Mouse (Mus musculus): ENCODE measurements around the gene Pcsk5.
A peak's percentile ranks its signal among the peaks of the same experiment; 100 is the strongest.

The Pcsk5 gene

GRCm38 (mm10) chr19:17399965-17400364 lies 437.5 kb downstream of the Pcsk5 start:
- DNase-seq (ENCODE audit: low spot score in 2 of 2), result no peak

GRCm38 (mm10) chr19:17397922-17398321 lies 439.5 kb downstream of the Pcsk5 start:
- no peak for DNase-seq (ENCODE audit: low spot score in 2 of 2)

GRCm38 (mm10) chr19:17396802-17397201 lies 440.6 kb downstream of the Pcsk5 start:
- no peak for DNase-seq (ENCODE audit: low spot score in 2 of 2)

- peak; percentile 88 to 90 for DNase-seq (ENCODE audit: low spot score in 2 of 2)
These were observed 443.4 kb downstream of the Pcsk5 start, which contains the start of gene Rfk for GRCm38 (mm10) chr19:17393841-17394591. Gene Rfk (plus strand): TSS chr19:17394043.

- no peak for DNase-seq (ENCODE audit: low spot score in 2 of 2)
These were observed 444.6 kb downstream of the Pcsk5 start for GRCm38 (mm10) chr19:17392866-17393265.

GRCm38 (mm10) chr19:17388404-17388803 lies 449.0 kb downstream of the Pcsk5 start:
- DNase-seq (ENCODE audit: low spot score in 2 of 2), result no peak

GRCm38 (mm10) chr19:17386424-17386823 lies 451.0 kb downstream of the Pcsk5 start:
- no peak for DNase-seq (ENCODE audit: low spot score in 2 of 2)

GRCm38 (mm10) chr19:17385426-17385825 lies 452.0 kb downstream of the Pcsk5 start:
- DNase-seq (ENCODE audit: low spot score in 2 of 2), result no peak

- DNase-seq (ENCODE audit: low spot score in 2 of 2), result no peak
These were observed 452.4 kb downstream of the Pcsk5 start for GRCm38 (mm10) chr19:17385022-17385421.

GRCm38 (mm10) chr19:17382807-17383397 lies 454.5 kb downstream of the Pcsk5 start:
- no peak for DNase-seq (ENCODE audit: low spot score in 2 of 2)
